Mouse (Mus musculus) testis, adult 2 months (tissue): ENCODE measurements around the gene Neurog3.

ENCODE experiments used
- CTCF ChIP-seq: fragments of 200-500 bp; IDR thresholded peaks from 2 replicates; pipeline ENCODE4 v1.5.1; 2012; ENCODE audit warnings: low read depth, mild to moderate bottlenecking, inconsistent platforms, low read length, moderate library complexity; ENCODE audit not compliant: control insufficient read depth, insufficient read depth, insufficient replicate concordance
- POLR2A ChIP-seq: fragments of 200-500 bp; IDR thresholded peaks from 2 replicates; pipeline ENCODE4 v1.6.1; 2012; ENCODE audit warnings: low read depth, mild to moderate bottlenecking, inconsistent platforms, low read length, moderate library complexity; ENCODE audit not compliant: control insufficient read depth

- TF ChIP-seq POLR2A (no peak), CTCF (no peak)
Measured at GRCm38 (mm10) chr10:62137150-62137549, 4.3 kb downstream of the Neurog3 start.
